Comparison of ENCODE assay signal across 8 mouse cellular contexts in the genomic region with DNA sequence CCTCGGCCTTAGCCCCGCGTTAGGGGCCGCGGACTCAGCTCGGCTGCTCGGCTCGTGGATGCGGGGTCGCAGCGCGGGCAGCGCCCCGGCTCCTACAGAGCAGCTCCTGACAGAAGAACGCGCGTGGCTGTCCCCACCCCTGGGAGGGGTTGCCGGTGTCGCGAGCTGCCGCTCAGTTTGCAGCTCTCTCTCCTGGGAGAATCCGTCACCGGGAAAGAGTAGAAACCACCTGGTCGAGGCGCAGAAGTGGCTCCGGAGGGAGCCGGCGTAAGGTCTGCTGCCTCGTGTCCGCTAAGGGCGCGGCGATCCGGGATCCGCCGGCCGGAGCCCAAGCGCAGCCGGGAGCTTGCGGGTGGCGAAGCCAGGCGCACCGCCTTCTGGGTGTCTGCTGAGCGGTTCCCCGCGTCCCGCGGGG. TPM values are rescaled to one million over a fixed set of nuclear protein-coding genes. Genes with fewer than 3 reads are reported as not detected.
DNase-seq lines count a peak whose midpoint lies in the region; ATAC-seq lines count a peak whose summit lies in the region.

No protein-coding gene starts in this region.

- peak; percentile 44 for DNase-seq in embryo, embryonic 10 days (ENCODE audit: low spot score)
- DNase-seq in embryo, embryonic 9.5 days (ENCODE audit: extremely low spot score): no peak
- peak; percentile 14 for DNase-seq in 3134 (ENCODE audit: extremely low read depth, insufficient read length, low spot score)
- peak; percentile 55 for DNase-seq in embryonic facial prominence, embryonic 11.5 days (ENCODE audit: low spot score)
- DNase-seq in gastrocnemius, adult 18-20 months (ENCODE audit: low spot score): no peak

- H3K27ac ChIP-seq in embryonic facial prominence, embryonic 11.5 days (replicated peaks; ENCODE audit: low read depth, low read length): peak overlapping the region; percentile 70; the same call in 1 of the 2 replicates
- H3K27ac ChIP-seq in intestine, embryonic 16.5 days (ENCODE audit: low read length): peak overlapping the region; percentile 65; the same call in 1 of the 2 replicates
- peak overlapping the region; percentile 98 for H3K27ac ChIP-seq in midbrain, embryonic 13.5 days

- H3K4me2 ChIP-seq in embryonic facial prominence, embryonic 11.5 days (ENCODE audit: low read depth, low read length): peak overlapping the region; percentile 100
- H3K4me2 ChIP-seq in intestine, embryonic 16.5 days (ENCODE audit: low read depth, low read length): peak overlapping the region; percentile 99
- H3K4me2 ChIP-seq in midbrain, embryonic 13.5 days (replicated peaks): peak overlapping the region; percentile 88

- H3K4me1 ChIP-seq in embryonic facial prominence, embryonic 11.5 days (ENCODE audit: control insufficient read depth, insufficient read depth, low read length): peaks cover 4% of the 10 kb centered on the region
- 0 out of 2 replicates have a peak, but pooled peaks cover 7% of the 10 kb centered on the region for H3K4me1 ChIP-seq in intestine, embryonic 16.5 days (ENCODE audit: control insufficient read depth, insufficient read depth, low read length)
- H3K4me1 ChIP-seq in midbrain, embryonic 13.5 days (replicated peaks): peaks cover 33% of the 10 kb centered on the region

- no peaks in the 10 kb centered on the region for H3K9me3 ChIP-seq in embryonic facial prominence, embryonic 11.5 days (replicated peaks; ENCODE audit: control insufficient read depth, low read length)
- no peaks in the 10 kb centered on the region for H3K9me3 ChIP-seq in intestine, embryonic 16.5 days (ENCODE audit: control insufficient read depth, low read length)
- no peaks in the 10 kb centered on the region for H3K9me3 ChIP-seq in midbrain, embryonic 13.5 days

- peaks cover 7% of the 10 kb centered on the region for H3K27me3 ChIP-seq in embryonic facial prominence, embryonic 11.5 days (ENCODE audit: control insufficient read depth, insufficient read depth, low read length)
- peaks cover 2% of the 10 kb centered on the region; the same call in 1 of the 2 replicates for H3K27me3 ChIP-seq in intestine, embryonic 16.5 days (replicated peaks; ENCODE audit: control insufficient read depth, insufficient read depth, low read length)
- peaks cover 18% of the 10 kb centered on the region for H3K27me3 ChIP-seq in midbrain, embryonic 13.5 days

- ATAC-seq in embryonic facial prominence, embryonic 11.5 days (replicated peaks; ENCODE audit: insufficient number of reproducible peaks, low FRiP score, low TSS enrichment, low read depth): peak; percentile 70
- peak; percentile 58 for ATAC-seq in intestine, embryonic 16.5 days
- ATAC-seq in midbrain, embryonic 13.5 days: peak; percentile 68
- ATAC-seq in monocyte, adult 5-6 weeks (replicated peaks; ENCODE audit: insufficient number of reproducible peaks, low FRiP score, low TSS enrichment, poor library complexity, severe bottlenecking): no peak

- H3K4me3 ChIP-seq in embryonic facial prominence, embryonic 11.5 days (ENCODE audit: low read depth, low read length): peak overlapping the region; percentile 64
- peak overlapping the region; percentile 65 for H3K4me3 ChIP-seq in intestine, embryonic 16.5 days (ENCODE audit: low read length)
- peak overlapping the region; percentile 61 for H3K4me3 ChIP-seq in midbrain, embryonic 13.5 days (replicated peaks)

- peak overlapping the region; percentile 73 for H3K9ac ChIP-seq in embryonic facial prominence, embryonic 11.5 days (replicated peaks; ENCODE audit: low read length)
- H3K9ac ChIP-seq in intestine, embryonic 16.5 days (ENCODE audit: low read depth, low read length): peak overlapping the region; percentile 77
- H3K9ac ChIP-seq in midbrain, embryonic 13.5 days (replicated peaks): peak overlapping the region; percentile 80

- under 1% methylated on average over 45 of the region's 48 CpGs for WGBS in embryonic facial prominence, embryonic 11.5 days
- WGBS in intestine, embryonic 16.5 days: under 1% methylated on average over 48 of the region's 48 CpGs
- under 1% methylated on average over 48 of the region's 48 CpGs for WGBS in midbrain, embryonic 13.5 days

- H3K36me3 ChIP-seq in embryonic facial prominence, embryonic 11.5 days (replicated peaks; ENCODE audit: control insufficient read depth, insufficient read depth, low read depth, low read length): no peaks in the 10 kb centered on the region
- H3K36me3 ChIP-seq in intestine, embryonic 16.5 days (ENCODE audit: control insufficient read depth, insufficient read depth, low read length): no peaks in the 10 kb centered on the region
- no peaks in the 10 kb centered on the region for H3K36me3 ChIP-seq in midbrain, embryonic 13.5 days

RNA-seq across cellular contexts. Expression of a gene that starts 0.4 kb away (rescaled TPM):
- polyA plus RNA-seq in embryonic facial prominence, embryonic 11.5 days (2014; fragmentation: Nextera tagmentation; extraction: Ambion mirVana): 2.0 TPM in 2 replicates
- 0.48 and 0.83 TPM in 2 replicates for polyA plus RNA-seq in intestine, embryonic 16.5 days (2015; fragmentation: Nextera tagmentation; extraction: Ambion mirVana)
- polyA plus RNA-seq in midbrain, embryonic 13.5 days (2015; fragmentation: Nextera tagmentation; extraction: Ambion mirVana): 4.4 and 5.8 TPM in 2 replicates
- total RNA-seq in monocyte, adult 5-6 weeks (2017): 0.57 to 1.3 TPM (median 1.3 TPM) in 3 replicates
- total RNA-seq in gastrocnemius, adult 18-20 months (2021): 1 to 10 TPM; 3.9 to 5.0 TPM

RNA-seq across cellular contexts. Expression of a gene that starts 52.7 kb away (rescaled TPM):
- 155 and 160 TPM in 2 replicates for polyA plus RNA-seq in embryonic facial prominence, embryonic 11.5 days (2014; fragmentation: Nextera tagmentation; extraction: Ambion mirVana)
- 121 and 132 TPM in 2 replicates for polyA plus RNA-seq in intestine, embryonic 16.5 days (2015; fragmentation: Nextera tagmentation; extraction: Ambion mirVana)
- 109 and 111 TPM in 2 replicates for polyA plus RNA-seq in midbrain, embryonic 13.5 days (2015; fragmentation: Nextera tagmentation; extraction: Ambion mirVana)
- 28.4 to 31.1 TPM (median 29.9 TPM) in 3 replicates for total RNA-seq in monocyte, adult 5-6 weeks (2017)
- 100 to 1,000 TPM; 147 to 152 TPM for total RNA-seq in gastrocnemius, adult 18-20 months (2021)

Comparison
In these comparisons a context has a peak if more than half of its experiments do, and no peak if none do; other contexts are left out.
1. DNase-seq: peak in embryo, embryonic 10 days (single experiment), 3134 (single experiment) and embryonic facial prominence, embryonic 11.5 days (single experiment); none in embryo, embryonic 9.5 days (single experiment) and gastrocnemius, adult 18-20 months (single experiment).
2. Peak in every context shown above with its lines, with median percentiles within 50 percentile points of each other: H3K27ac ChIP-seq, H3K4me2 ChIP-seq, H3K4me3 ChIP-seq and H3K9ac ChIP-seq.